Mouse (Mus musculus): ENCODE measurements around the gene Gabbr1. TPM values are rescaled to one million over a fixed set of nuclear protein-coding genes. Genes with fewer than 3 reads are reported as not detected.

The Gabbr1 gene
- polyA plus RNA-seq, 1 experiment: 17.3 TPM

DNA sequence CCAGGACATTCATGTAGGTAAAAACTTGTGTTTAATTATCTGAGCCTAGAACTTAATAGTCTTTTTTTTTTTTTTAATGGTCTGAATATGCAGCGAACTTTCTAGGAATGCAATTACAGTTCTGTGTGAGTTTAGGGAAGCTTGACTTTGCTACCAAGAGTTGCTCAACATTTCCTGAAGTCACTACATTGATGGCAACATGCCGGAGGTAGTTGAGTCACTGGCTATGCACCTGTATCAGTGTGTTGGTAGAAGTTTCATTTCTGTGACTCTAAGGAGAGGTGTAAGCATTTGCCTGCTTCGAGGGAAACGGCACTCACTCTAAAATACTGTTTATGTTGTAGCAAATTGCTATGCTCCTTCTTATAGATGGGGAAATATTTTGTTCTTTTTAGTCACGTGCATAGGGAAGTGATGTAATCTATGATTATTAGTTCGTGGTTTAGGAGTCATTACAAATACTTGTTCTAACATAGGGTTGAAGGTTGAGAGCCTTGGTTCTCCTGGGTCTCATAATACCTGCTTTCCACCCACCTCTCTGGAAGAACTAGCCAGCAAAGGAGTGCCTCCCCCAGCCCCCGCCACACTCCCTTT lies 1.0 kb upstream of the Gabbr1 start:
- peak; percentile 9 for DNase-seq (ENCODE audit: low read depth)

DNA sequence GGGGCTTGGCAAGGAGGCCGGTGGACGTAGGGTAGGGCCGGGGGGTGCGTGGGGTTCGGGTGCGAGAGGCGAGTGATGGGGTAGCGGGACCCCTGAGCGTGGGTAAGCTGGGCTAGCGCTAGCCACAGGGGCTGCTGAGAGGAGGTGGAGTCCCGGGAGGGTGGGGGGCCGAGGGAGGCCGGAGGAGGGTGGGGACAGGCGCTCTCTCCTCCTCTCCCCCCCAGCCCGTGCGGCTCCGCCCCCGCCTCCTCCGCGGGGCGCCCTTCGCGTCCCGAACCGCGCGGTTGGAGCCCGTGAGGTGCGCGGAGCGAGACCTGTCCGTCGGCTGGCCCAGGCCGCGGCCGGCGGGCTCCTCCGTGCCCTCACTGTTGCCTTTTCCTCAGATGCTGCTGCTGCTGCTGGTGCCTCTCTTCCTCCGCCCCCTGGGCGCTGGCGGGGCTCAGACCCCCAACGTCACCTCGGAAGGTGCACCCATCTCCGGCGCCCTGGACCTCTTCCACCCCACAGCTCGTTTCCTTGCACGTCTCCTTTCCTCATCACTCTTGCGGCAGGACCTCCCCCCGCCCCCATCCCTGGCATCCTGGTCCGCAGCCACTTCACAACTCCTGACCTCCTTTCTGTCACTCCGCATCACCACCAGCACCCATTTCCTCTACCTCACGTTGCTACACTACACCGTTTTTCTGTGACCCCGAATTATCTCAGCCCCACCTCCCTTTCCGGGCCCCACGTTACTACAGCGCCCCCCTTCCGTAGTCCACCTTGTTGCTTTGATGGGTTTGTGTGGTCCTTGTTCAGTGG lies 746 bp downstream of the Gabbr1 start:
- no peak for DNase-seq (ENCODE audit: low read depth)

DNA sequence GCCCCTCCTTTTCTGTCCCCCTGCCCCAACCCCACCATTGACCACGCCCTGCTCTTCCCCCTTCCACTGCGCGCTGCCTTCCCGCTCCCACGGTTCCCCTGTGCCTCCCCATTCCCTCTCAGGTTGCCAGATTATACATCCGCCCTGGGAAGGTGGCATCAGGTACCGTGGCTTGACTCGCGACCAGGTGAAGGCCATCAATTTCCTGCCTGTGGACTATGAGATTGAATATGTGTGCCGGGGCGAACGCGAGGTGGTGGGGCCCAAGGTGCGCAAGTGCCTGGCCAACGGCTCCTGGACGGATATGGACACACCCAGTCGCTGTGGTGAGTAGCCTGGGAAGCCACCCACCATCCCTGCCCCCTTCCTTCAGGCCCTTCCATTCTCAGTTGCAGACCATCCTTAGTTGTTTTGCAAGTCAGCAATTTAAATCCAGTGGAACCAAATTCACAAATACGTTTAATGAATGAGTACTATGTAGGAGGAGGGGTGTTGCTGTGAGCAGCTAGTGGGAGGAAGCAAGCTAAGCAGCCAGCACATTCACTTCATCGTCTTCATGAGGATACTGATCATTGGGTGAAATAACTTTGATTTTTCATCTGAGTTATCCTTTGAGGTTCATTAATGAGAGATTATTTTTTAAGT lies 1.7 kb downstream of the Gabbr1 start:
- no peak for DNase-seq (ENCODE audit: low read depth)

DNA sequence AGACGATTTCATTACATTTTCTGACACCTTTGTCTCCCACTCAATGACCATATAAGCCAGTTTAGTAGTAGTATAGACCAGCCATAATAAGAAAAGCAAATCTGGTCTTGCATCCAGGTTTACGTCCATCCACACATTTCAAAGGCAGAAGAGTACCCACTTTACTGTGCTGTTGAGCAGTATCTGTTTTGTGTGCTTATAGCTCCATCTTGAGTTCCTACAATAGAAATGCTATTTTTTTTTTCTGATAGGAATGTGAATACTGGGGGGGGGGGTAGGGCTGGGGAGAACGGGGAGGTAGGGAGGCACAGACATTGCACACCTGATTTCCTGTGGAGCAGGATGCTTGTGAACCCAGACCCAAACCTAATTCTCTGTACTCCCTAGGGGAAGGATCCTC lies 2.2 kb downstream of the Gabbr1 start:
- no peak for DNase-seq (ENCODE audit: low read depth)

DNA sequence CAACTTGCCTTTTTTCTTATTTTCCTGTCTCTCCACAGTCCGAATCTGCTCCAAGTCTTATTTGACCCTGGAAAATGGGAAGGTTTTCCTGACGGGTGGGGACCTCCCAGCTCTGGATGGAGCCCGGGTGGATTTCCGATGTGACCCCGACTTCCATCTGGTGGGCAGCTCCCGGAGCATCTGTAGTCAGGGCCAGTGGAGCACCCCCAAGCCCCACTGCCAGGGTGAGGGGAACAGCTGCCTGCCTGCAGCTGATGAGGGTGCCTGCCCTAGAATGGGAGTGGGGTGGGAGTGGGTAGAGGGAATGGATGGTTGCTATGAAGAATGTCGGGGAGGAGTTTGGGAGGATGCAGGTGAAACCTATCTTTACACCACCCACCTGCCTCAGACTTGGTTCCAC lies 2.6 kb downstream of the Gabbr1 start:
- DNase-seq (ENCODE audit: low read depth): no peak

DNA sequence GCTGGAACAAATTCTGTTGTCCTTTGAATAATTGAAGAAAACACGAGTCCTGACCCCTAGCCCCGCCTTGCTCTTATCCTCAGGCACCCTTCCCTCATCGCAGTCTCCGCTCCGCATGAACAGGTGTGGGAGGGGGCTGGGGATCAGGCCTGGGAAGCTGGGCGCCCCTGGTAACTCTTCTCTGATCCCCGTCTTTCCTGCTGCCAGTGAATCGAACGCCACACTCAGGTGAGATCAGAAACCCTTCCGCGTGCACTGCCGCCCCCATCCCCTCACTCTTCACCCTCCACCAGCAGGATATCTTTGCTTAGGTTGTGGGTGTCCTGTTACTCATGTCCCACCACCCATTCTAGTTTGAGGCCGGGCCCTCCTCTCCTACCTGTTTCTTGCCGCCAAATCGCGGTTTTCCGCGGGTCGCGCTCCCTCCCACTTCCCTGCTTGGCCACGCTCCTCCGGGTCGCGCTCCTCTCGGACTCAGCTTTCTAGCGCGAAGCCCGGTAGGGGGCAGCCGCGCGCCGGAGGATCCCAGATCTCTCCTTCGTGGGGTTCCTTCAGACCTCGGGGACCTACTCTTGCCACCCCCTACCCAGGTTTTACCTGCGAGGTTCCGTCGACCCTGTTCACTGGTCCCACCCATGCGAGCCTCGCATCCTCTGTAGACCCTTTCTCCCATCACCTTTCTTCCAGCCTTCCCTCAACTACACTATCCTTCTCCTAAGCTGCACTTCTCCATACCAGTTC lies 4.0 kb downstream of the Gabbr1 start:
- DNase-seq (ENCODE audit: low read depth): no peak

DNA sequence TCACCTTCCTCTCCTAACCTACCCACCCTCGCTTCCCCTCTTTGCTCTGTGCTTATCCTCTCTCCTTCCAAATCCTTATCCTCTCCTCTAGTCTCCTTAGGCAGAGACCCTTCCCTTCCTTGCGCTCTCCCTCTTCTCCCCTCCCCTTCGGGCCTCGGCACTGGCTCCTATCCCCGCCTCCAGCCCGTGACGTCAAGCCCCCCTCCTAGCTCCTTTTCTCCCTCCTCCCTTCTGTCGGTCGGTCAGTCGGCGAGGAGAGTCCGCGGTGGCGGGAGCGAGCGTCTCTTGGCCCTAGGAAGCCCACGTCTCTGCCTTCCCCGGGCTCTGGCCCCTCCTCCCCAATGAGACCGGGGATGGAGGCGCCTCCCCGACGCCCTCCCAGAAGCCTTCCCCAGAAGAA lies 4.6 kb downstream of the Gabbr1 start:
- no peak for DNase-seq (ENCODE audit: low read depth)

DNA sequence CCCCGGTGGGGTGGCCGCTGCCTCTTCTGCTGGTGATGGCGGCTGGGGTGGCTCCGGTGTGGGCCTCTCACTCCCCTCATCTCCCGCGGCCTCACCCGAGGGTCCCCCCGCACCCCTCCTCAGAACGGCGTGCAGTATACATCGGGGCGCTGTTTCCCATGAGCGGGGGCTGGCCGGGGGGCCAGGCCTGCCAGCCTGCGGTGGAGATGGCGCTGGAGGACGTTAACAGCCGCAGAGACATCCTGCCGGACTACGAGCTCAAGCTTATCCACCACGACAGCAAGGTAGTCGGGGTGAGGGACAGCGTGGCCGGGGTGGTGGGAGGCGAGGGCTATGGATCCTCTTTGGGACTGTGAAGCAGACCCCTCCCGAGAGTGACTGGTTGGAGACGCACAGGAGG lies 5.1 kb downstream of the Gabbr1 start:
- no peak for DNase-seq (ENCODE audit: low read depth)

DNA sequence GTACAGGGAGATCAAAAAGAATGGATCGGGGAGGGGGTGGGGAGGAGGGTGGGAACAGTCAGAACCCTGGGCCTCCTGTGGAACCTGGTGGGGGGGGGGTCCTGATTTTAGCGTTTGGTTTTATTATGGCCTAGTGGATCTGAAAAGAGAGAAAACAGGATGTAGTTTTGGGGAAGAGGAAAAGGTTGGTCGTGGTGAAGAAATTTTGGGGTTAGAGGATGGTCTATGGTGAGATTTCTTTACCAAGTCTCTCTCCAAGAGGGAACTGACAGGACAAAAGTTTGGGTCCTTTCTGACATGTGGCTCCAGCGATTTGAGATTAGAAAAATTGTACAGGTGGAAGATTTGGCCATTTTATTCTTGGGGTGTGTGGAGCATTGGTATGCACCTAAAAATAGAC lies 6.0 kb downstream of the Gabbr1 start:
- DNase-seq (ENCODE audit: low read depth): no peak

DNA sequence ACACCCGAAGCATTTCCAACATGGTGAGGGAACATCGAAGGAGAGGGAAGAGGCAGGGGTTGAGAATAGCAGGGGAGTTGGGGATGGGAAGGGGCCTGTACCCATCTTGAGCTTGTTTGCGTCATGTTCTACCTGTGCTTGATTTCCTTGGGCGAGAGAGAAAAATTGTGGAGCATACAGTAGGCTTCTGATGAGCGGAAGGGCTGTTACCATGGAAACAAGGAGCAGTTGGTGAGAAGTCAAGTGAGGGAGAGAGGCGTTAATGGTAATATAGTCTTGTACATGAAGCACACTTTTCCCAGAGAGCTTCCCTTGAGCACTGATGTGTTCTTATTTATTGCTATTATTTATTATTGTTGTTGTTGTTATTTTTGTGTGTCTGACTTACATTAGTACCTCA lies 11.2 kb downstream of the Gabbr1 start:
- no peak for DNase-seq (ENCODE audit: low read depth)

DNA sequence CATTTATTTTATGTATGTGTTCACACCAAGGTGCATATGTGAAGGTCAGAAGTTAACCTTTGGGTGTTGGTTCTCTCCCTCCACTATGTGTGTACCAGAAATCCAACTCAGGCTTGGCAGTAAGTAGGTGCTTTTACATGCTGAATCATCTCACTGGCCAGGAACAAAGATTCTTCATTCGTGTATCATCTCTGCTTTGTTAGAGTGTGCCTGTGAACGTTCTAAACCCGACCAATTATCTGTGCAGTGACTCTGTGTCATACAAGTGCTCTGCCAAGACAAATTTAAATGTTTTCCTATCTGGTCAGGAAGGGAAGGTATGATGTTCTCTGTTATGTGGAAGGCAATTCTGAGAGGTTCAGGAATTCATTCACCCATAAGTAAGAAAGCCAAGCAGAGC lies 15.7 kb downstream of the Gabbr1 start:
- no peak for DNase-seq (ENCODE audit: low read depth)

DNA sequence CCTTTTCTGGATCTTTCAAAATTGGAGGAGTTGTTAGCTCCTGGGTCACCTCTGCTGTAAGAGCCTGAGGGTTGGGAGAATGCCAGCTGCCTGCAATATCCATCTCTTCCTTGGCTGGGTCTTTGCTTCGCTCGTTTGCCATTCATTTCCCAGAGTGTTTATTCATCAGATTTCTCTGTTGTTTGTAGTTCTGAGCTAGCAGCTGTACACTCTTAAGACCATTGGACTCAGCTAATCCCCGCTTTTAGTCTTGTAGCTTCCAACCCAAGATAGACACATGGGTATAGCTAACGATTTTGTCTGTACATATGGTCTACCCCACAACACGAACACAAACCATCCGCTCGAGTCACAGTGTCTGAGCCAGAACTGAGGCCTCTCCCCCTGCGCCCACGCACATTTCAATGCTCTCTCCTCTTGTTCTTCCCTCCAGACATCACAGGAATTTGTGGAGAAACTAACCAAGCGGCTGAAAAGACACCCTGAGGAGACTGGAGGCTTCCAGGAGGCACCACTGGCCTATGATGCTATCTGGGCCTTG lies 16.4 kb downstream of the Gabbr1 start:
- DNase-seq (ENCODE audit: low read depth): no peak

DNA sequence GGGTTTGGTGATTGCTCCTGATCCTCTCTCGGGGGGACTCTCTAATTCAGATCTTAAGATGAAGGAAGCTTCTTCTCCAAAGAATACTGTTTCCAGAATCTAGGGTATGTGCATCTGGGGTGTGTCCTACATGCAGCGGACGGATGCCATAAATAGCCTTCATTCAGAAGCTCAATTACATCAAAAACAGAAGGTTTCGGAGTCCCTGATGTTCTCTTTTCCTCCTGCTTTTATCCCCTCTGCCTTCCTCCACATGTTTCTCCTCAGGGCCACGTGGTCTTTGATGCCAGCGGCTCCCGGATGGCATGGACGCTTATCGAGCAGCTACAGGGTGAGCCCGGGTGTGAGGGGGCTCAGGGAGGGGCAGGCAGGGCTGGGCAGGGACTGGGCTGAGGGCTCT lies 17.3 kb downstream of the Gabbr1 start:
- DNase-seq (ENCODE audit: low read depth): no peak

DNA sequence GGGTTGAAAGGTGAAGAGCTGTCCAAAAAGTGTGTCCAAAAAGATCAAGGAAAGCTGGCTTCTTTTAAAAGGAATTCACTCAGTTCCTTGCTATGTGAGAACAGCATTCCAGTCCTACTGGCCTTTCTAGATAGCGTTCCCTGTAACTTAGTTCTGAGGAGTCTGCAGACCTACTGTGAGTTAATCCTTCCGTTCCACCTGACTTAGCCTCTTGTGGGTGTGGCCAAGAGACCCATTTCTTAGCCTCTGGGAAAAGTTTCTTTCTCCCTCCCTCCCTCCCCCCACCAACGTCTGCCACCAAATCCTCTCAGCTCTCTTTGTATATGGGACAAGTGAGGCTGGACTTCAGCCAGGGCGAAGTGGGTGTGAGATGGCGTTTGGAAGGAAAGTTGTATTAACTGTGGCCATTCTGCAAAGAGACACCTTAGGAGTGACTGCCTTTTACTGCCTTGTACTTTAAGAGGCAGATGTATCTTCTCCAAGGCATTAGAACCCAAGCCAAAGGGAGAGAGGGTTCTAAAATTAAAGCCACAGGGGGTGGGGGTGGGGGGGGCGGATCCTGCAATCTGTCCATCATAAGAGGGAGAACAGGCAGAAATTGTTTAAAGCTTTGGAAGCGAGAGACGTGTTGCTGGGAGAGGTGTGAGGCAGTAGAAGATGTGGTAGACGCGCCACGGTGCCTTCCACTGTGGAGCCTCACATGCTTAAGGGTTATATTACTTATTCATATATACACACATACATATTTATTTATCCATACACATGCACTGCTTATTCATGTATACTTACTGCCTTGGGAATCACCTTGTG lies 18.1 kb downstream of the Gabbr1 start:
- DNase-seq (ENCODE audit: low read depth): no peak

DNA sequence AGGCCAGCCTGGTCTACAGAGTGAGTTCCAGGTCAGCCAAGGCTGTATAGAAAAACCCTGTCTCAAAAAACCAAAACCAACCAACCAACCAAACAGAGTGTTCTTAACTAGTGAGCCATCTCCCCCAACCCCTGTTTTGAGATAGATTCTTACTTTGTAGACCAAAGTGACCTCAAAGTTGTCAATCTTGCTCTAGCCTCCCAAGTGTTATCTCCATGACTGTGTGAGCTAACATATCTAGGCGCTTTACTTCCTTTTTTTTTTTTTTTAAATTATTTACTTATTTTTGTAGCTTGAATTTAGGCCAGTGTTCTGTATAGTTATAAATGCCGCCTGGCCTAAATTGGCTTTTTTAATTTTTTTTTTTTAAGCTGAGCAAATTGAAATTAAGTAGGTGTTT lies 20.2 kb downstream of the Gabbr1 start:
- no peak for DNase-seq (ENCODE audit: low read depth)

DNA sequence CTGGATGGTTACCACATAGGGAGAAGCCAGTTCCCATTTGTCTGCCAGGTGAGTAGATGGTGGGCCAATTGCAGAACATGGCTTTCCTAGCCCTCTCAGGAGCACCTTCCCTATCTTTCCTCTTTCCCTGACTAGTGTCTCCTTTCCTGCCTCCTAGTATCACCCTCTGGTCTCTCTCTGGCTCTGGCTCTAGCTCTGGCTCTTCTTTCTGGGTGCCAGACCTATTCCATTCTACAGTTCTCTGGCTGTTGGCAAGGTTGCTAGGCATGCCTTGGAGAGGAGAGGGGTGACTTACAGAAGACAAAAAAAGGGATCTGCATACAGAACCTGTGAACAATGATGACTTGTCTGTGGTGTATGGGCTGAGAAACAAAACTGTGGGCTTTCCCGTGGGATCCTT lies 22.1 kb downstream of the Gabbr1 start:
- no peak for DNase-seq (ENCODE audit: low read depth)

DNA sequence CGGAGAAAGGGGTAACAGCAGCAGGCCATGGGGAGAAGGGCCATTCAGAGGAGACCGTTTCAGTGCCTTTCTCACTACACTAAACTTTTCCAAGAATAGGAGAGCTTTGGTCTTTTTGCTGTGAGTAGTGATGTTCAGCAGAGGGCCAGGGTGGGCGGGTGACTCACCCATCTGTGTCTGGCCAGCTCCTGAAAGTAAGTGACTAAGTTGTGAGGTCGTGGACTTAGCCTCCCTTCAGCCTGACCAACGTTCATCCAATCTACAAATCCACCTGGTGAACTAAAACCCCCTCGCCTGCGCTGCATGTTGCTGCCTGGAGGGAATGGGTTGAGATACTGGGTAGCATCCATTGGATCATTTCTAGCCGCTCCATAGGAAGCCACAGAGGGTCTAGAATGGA lies 24.4 kb downstream of the Gabbr1 start:
- DNase-seq (ENCODE audit: low read depth): no peak

DNA sequence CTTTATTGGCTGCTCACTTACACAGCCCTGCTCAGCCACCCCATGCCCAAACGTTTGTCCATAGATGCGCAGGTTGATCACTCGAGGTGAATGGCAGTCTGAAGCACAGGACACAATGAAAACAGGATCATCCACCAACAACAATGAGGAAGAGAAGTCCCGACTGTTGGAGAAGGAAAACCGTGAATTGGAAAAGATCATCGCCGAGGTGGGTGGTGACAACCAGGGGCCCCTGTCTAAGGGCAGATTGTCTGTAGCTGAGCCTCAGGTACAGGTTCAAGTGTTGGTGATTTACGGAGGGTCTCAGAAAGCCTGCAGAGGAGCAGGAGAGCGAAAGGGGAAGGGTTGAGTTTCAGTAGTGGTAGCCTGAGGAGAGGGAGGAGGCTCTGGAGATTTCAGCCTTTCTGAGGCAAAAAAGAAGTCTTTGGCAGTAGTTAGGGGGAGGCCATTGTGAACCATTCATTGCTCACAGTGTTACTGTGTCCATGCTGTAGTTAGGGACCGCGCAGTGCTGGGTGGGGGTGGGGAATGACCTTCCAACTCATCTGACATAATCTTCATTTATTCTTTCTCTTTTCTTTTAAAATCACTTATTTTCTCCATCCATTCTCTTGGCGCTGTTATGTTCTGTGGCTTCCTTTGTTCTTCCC lies 26.4 kb downstream of the Gabbr1 start:
- no peak for DNase-seq (ENCODE audit: low read depth)

DNA sequence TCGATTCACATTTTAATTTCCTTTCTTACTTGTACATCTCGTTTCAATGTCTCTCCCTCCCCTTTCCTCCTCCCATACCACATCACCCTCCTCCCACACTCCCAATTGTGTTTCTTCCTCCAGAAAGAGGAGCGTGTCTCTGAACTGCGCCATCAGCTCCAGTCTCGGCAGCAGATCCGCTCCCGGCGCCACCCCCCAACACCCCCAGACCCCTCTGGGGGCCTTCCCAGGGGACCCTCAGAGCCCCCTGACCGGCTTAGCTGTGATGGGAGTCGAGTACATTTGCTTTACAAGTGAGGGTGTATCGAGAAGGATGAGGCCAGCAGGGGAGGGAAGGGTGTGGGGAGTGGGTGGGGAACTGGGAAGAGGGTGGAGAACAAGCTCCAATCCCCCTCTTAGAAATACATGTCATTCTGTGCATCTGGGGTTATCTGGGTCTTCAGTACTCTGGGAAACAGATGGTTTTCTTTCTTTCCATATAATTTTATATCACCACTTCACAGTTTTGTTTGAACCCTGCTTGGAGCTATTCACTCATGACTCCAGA lies 27.0 kb downstream of the Gabbr1 start:
- DNase-seq (ENCODE audit: low read depth): no peak

DNA sequence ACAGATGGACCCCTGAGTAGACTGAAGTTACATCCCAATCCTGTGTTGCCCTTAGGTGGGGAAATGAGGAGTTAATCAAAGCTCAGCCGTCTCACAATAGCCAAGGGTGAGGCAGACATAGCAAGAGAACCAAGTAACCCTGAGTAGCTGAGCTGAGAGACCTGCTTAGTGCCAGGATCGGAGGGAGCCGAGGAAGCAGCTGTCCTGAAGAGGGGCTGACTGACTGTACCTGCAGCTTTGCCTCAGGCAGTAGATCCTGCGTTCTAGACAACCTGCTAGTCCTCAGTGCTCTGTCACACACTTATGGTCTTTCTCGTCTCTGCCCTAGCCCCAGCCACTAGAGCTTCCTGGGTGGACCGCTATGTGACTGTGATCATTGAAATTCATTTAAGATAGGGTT lies 29.4 kb downstream of the Gabbr1 start:
- no peak for DNase-seq (ENCODE audit: low read depth)

DNA sequence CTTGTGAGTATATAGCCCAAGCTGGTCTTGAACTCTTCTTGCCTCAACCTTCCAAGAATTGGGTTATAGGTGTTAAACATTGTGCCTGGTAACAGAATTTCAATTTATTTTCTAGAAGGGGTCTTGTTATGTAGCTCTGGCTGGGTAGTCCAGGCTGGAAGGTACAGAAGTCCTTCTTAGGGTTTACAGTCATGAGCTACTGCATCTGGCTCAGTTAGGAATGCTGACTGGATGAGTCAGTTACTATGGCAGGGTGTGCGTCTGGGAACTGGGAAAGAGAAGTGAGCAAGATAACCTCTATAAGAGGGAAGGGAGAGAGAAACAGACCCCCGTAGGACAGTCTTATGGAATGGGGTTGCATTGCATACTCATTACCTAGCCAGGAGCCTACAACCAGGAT lies 30.0 kb downstream of the Gabbr1 start:
- DNase-seq (ENCODE audit: low read depth): no peak

Measured in gonadal fat pad, adult 2 months (tissue).